Mouse (Mus musculus) thymus, adult 2 months (tissue): ENCODE measurements around the gene Cd300c. TPM values are rescaled to one million over a fixed set of nuclear protein-coding genes. Genes with fewer than 3 reads are reported as not detected.
A peak's percentile ranks its signal among the peaks of the same experiment; 100 is the strongest.
"Not testable (repeated sequence)": the region's sequence is repeated elsewhere in the genome, so short reads cannot be mapped to it uniquely, and the experiment has no call there.

Source experiments
- DNase-seq: peaks from one replicate; pipeline ENCODE4 v3.0.0; 2021
- H3K27ac ChIP-seq: fragments of 200-500 bp; 2 replicates; pipeline ENCODE4 v1.5.1; 2012; ENCODE audit warnings: low read length, control low read depth; ENCODE audit not compliant: control insufficient read depth, insufficient read depth
- H3K27me3 ChIP-seq: fragments of 200-500 bp; 2 replicates; pipeline ENCODE4 v1.6.1; 2012; ENCODE audit warnings: mild to moderate bottlenecking, low read length, moderate library complexity, mixed read lengths; ENCODE audit not compliant: control insufficient read depth, insufficient read depth
- H3K36me3 ChIP-seq: fragments of 200-500 bp; 2 replicates; pipeline ENCODE4 v1.6.1; 2012; ENCODE audit warnings: mild to moderate bottlenecking, low read length, moderate library complexity; ENCODE audit not compliant: control insufficient read depth, insufficient read depth
- H3K4me1 ChIP-seq: fragments of 200-500 bp; replicated peaks from 2 replicates; pipeline ENCODE4 v1.6.1; 2012; ENCODE audit warnings: low read length; ENCODE audit not compliant: control insufficient read depth, insufficient read depth
- H3K4me3 ChIP-seq: fragments of 200-500 bp; 2 replicates; pipeline ENCODE4 v1.5.1; 2012; ENCODE audit warnings: mild to moderate bottlenecking, low read length, control low read depth, moderate library complexity; ENCODE audit not compliant: control insufficient read depth, insufficient read depth
- CTCF ChIP-seq: fragments of 200-500 bp; IDR thresholded peaks from 2 replicates; pipeline ENCODE4 v1.5.1; 2012; ENCODE audit warnings: mild to moderate bottlenecking, control low read depth, low read length, moderate library complexity, borderline replicate concordance; ENCODE audit not compliant: control insufficient read depth, poor library complexity, insufficient read depth; ENCODE audit errors: extremely low read depth
- POLR2A ChIP-seq: fragments of 200-500 bp; IDR thresholded peaks from 2 replicates; pipeline ENCODE4 v1.6.1; 2012; ENCODE audit warnings: mild to moderate bottlenecking, low read length, control low read depth, moderate library complexity; ENCODE audit not compliant: control insufficient read depth, poor library complexity, insufficient read depth; ENCODE audit errors: extremely low read depth
- WGBS: fragments of 180-500 bp; shearing (Covaris S2); methylation state at CpG from one replicate; pipeline ENCODE4 v1.1.7; 2018; 5-methylcytosine and 5-hydroxymethylcytosine counted together
- polyA plus RNA-seq: library from polyadenylated mRNA; depleted of rRNA; stranded (reverse); fragments of >200 nt; gene quantifications from 2 replicates; pipeline ENCODE4 v1.2.3, GENCODE M21; 2012; rRNA removed

Gene Cd300c
- polyA plus RNA-seq, 1 experiment = 5.8 TPM

GRCm38 (mm10) chr11:114917120-114917519, 51.8 kb downstream of the Cd300c start:
- 34% methylated on average over 6 of the region's 6 CpGs for WGBS
- H3K4me3 ChIP-seq = no peak overlapping the region
- DNase-seq = no peak
- no peaks in the 10 kb centered on the region for H3K4me1 ChIP-seq
- no peaks in the 10 kb centered on the region for H3K27me3 ChIP-seq
- H3K27ac ChIP-seq = no peak overlapping the region
- H3K36me3 ChIP-seq = no peaks in the 10 kb centered on the region
- no peak for TF ChIP-seq CTCF
- no peak for TF ChIP-seq POLR2A

- WGBS = 9% methylated on average over 7 of the region's 7 CpGs
- H3K4me1 ChIP-seq = no peaks in the 10 kb centered on the region
Measured at GRCm38 (mm10) chr11:114914978-114915377, 54.0 kb downstream of the Cd300c start.

GRCm38 (mm10) chr11:114912847-114913246, 56.1 kb downstream of the Cd300c start:
- H3K4me1 ChIP-seq = no peaks in the 10 kb centered on the region
- no peaks in the 10 kb centered on the region for H3K36me3 ChIP-seq
- WGBS = 9% methylated on average over 9 of the region's 9 CpGs
- DNase-seq = peak; percentile 45
- TF ChIP-seq CTCF = peak; percentile 49; the same call in 1 of the 2 replicates
- TF ChIP-seq POLR2A = no peak
- H3K27me3 ChIP-seq = no peaks in the 10 kb centered on the region
- no peak overlapping the region for H3K27ac ChIP-seq
- H3K4me3 ChIP-seq = no peak overlapping the region

More at GRCm38 (mm10) chr11:114914978-114915377, 54.0 kb downstream of the Cd300c start:
- DNase-seq = no peak
- TF ChIP-seq POLR2A (no peak), CTCF (no peak)
- Histone ChIP-seq H3K27ac (no peak overlapping the region), H3K4me3 (no peak overlapping the region), H3K27me3 (no peaks in the 10 kb centered on the region), H3K36me3 (no peaks in the 10 kb centered on the region)

GRCm38 (mm10) chr11:114909538-114909937, 59.4 kb downstream of the Cd300c start:
- not testable (repeated sequence) for H3K36me3 ChIP-seq, H3K4me3 ChIP-seq, DNase-seq, H3K27ac ChIP-seq, H3K27me3 ChIP-seq, H3K4me1 ChIP-seq
- WGBS = 52% methylated on average over 3 of the region's 3 CpGs

GRCm38 (mm10) chr11:114908086-114908485, 60.9 kb downstream of the Cd300c start:
- no peak overlapping the region for H3K4me3 ChIP-seq
- DNase-seq = no peak
- no peaks in the 10 kb centered on the region for H3K4me1 ChIP-seq
- WGBS = 37% methylated on average over 4 of the region's 4 CpGs
- no peaks in the 10 kb centered on the region for H3K36me3 ChIP-seq
- no peak overlapping the region for H3K27ac ChIP-seq
- TF ChIP-seq CTCF = no peak
- no peak for TF ChIP-seq POLR2A
- H3K27me3 ChIP-seq = no peaks in the 10 kb centered on the region

- H3K27me3 ChIP-seq = no peaks in the 10 kb centered on the region
- H3K4me1 ChIP-seq = no peaks in the 10 kb centered on the region
- no peak overlapping the region for H3K27ac ChIP-seq
- DNase-seq = no peak
- no peak overlapping the region for H3K4me3 ChIP-seq
- 24% methylated on average over 4 of the region's 4 CpGs for WGBS
- H3K36me3 ChIP-seq = no peaks in the 10 kb centered on the region
- TF ChIP-seq POLR2A (no peak), CTCF (no peak)
Measured at GRCm38 (mm10) chr11:114907567-114907966, 61.4 kb downstream of the Cd300c start.

Other genes with a start within 250 kb of the Cd300c start
- gene Dnaic2, start 241.7 kb downstream of the Cd300c start, polyA plus RNA-seq = 1.9 TPM in 2 replicates
- 0.59 and 0.71 TPM in 2 replicates for gene Kif19a, start 203.8 kb downstream of the Cd300c start, polyA plus RNA-seq
- 0.53 and 1.1 TPM in 2 replicates for gene Btbd17, start 173.2 kb downstream of the Cd300c start, polyA plus RNA-seq
- not detected in 2 replicates for gene Gpr142, start 170.2 kb downstream of the Cd300c start, polyA plus RNA-seq
- gene Gprc5c, start 118.0 kb downstream of the Cd300c start, polyA plus RNA-seq = 5.4 and 6.4 TPM in 2 replicates
- gene Cd300a, start 79.1 kb downstream of the Cd300c start, polyA plus RNA-seq = 3.7 and 4.2 TPM in 2 replicates
- 0.78 and 1.1 TPM in 2 replicates for gene Cd300lb, start 34.8 kb downstream of the Cd300c start, polyA plus RNA-seq
- gene Cd300ld, start 20.8 kb upstream of the Cd300c start, polyA plus RNA-seq = 0.91 and 1.3 TPM in 2 replicates
- gene Cd300c2, start 32.7 kb upstream of the Cd300c start, polyA plus RNA-seq = 15.3 and 19.9 TPM in 2 replicates
- 0.42 and 0.90 TPM in 2 replicates for gene Cd300ld2, start 47.0 kb upstream of the Cd300c start, polyA plus RNA-seq
- gene Cd300ld4, start 57.9 kb upstream of the Cd300c start, polyA plus RNA-seq = 1.1 and 6.4 TPM in 2 replicates
- 6.0 and 9.4 TPM in 2 replicates for gene Cd300ld5, start 68.6 kb upstream of the Cd300c start, polyA plus RNA-seq
- 41.5 and 45.3 TPM in 2 replicates for gene Cd300ld3, start 79.3 kb upstream of the Cd300c start, polyA plus RNA-seq
- 0.12 TPM in 1 of 2 replicates, not detected in the other for gene Cd300e, start 93.0 kb upstream of the Cd300c start, polyA plus RNA-seq
- gene Rab37, start 122.3 kb upstream of the Cd300c start, polyA plus RNA-seq = 15.1 and 18.3 TPM in 2 replicates
- 8.4 and 10.4 TPM in 2 replicates for gene Cd300lf, start 164.8 kb upstream of the Cd300c start, polyA plus RNA-seq
- 202 and 207 TPM in 2 replicates for gene Slc9a3r1, start 194.2 kb upstream of the Cd300c start, polyA plus RNA-seq
- gene Tmem104, start 218.3 kb upstream of the Cd300c start, polyA plus RNA-seq = 24.1 and 26.8 TPM in 2 replicates
- 9.8 and 11.8 TPM in 2 replicates for gene Nat9, start 218.7 kb upstream of the Cd300c start, polyA plus RNA-seq